Mouse (Mus musculus): Measurements from ENCODE around the gene Hsd17b1. TPM values are rescaled to one million over a fixed set of nuclear protein-coding genes. Genes with fewer than 3 reads are reported as not detected.
"Not testable (repeated sequence)": the region's sequence is repeated elsewhere in the genome, so short reads cannot be mapped to it uniquely, and the experiment has no call there.

Hsd17b1 gene
- polyA plus RNA-seq, 1 experiment from 2014 or later: 0.28 TPM

- WGBS (ENCODE audit: insufficient replicate concordance): 20% methylated on average over 19 of the region's 19 CpGs
- Histone ChIP-seq H3K9me3 (replicated peaks; ENCODE audit: control insufficient read depth, low read length) (no peaks in the 10 kb centered on the region), H3K4me3 (ENCODE audit: low read depth, low read length) (peak overlapping the region; percentile 79), H3K27me3 (ENCODE audit: control insufficient read depth, insufficient read depth, low read depth, low read length) (no peaks in the 10 kb centered on the region), H3K27ac (ENCODE audit: low read length) (peak overlapping the region; percentile 92), H3K4me2 (ENCODE audit: low read depth, low read length) (peak overlapping the region; percentile 80), H3K9ac (ENCODE audit: low read depth, low read length) (peak overlapping the region; percentile 80), H3K4me1 (ENCODE audit: control insufficient read depth, low read depth, low read length) (peaks cover 24% of the 10 kb centered on the region), H3K36me3 (ENCODE audit: control insufficient read depth, insufficient read depth) (peaks cover 6% of the 10 kb centered on the region)
- ATAC-seq (ENCODE audit: low read depth): no peak
Observed at GRCm38 (mm10) chr11:101120545-101121188, 42.5 kb downstream of the Hsd17b1 start.

DNA sequence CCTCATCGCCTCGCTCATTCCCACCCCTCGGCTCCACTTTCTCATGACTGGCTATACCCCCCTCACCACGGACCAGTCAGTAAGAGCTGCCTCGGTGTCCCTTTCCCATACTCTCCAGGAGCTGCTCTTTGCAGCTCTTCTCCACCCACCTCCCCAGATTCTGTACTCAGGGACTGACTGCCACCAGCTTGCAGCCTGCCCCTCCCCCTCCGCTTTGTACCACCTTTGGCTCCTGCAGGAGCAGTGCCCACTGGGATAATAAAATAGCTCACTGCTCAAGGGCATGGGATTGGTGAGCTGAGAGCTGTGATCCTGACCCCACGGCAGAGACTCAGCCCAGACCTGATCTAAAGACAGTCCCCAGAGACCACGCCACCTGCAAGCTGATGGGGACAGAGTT lies 46.3 kb downstream of the Hsd17b1 start:
- H3K36me3 ChIP-seq (ENCODE audit: control insufficient read depth, insufficient read depth): peaks cover 14% of the 10 kb centered on the region
- not testable (repeated sequence) for H3K4me2 ChIP-seq (ENCODE audit: low read depth, low read length); H3K9ac ChIP-seq (ENCODE audit: low read depth, low read length); H3K27me3 ChIP-seq (ENCODE audit: control insufficient read depth, insufficient read depth, low read depth, low read length); ATAC-seq (ENCODE audit: low read depth); H3K27ac ChIP-seq (ENCODE audit: low read length); H3K4me1 ChIP-seq (ENCODE audit: control insufficient read depth, low read depth, low read length); H3K4me3 ChIP-seq (ENCODE audit: low read depth, low read length); H3K9me3 ChIP-seq (replicated peaks; ENCODE audit: control insufficient read depth, low read length)
- 88% methylated on average over 8 of the region's 8 CpGs for WGBS (ENCODE audit: insufficient replicate concordance)

- H3K4me3 ChIP-seq (ENCODE audit: low read depth, low read length); H3K4me2 ChIP-seq (ENCODE audit: low read depth, low read length); H3K9me3 ChIP-seq (replicated peaks; ENCODE audit: control insufficient read depth, low read length); ATAC-seq (ENCODE audit: low read depth); H3K9ac ChIP-seq (ENCODE audit: low read depth, low read length); H3K27ac ChIP-seq (ENCODE audit: low read length); H3K27me3 ChIP-seq (ENCODE audit: control insufficient read depth, insufficient read depth, low read depth, low read length): not testable (repeated sequence)
- WGBS (ENCODE audit: insufficient replicate concordance): 82% methylated on average over 7 of the region's 9 CpGs
- H3K4me1 ChIP-seq (ENCODE audit: control insufficient read depth, low read depth, low read length): peaks cover 10% of the 10 kb centered on the region
- H3K36me3 ChIP-seq (ENCODE audit: control insufficient read depth, insufficient read depth): peaks cover 14% of the 10 kb centered on the region
Observed at GRCm38 (mm10) chr11:101125008-101125407, 46.8 kb downstream of the Hsd17b1 start.

GRCm38 (mm10) chr11:101127075-101127474 lies 48.9 kb downstream of the Hsd17b1 start:
- Histone ChIP-seq H3K36me3 (ENCODE audit: control insufficient read depth, insufficient read depth) (peaks cover 14% of the 10 kb centered on the region), H3K9ac (ENCODE audit: low read depth, low read length) (no peak overlapping the region), H3K27ac (ENCODE audit: low read length) (no peak overlapping the region), H3K4me1 (ENCODE audit: control insufficient read depth, low read depth, low read length) (peaks cover 8% of the 10 kb centered on the region), H3K4me2 (ENCODE audit: low read depth, low read length) (no peak overlapping the region), H3K27me3 (ENCODE audit: control insufficient read depth, insufficient read depth, low read depth, low read length) (no peaks in the 10 kb centered on the region), H3K4me3 (ENCODE audit: low read depth, low read length) (no peak overlapping the region), H3K9me3 (replicated peaks; ENCODE audit: control insufficient read depth, low read length) (no peaks in the 10 kb centered on the region)
- no peak for ATAC-seq (ENCODE audit: low read depth)
- 88% methylated on average over 1 of the region's 1 CpGs for WGBS (ENCODE audit: insufficient replicate concordance)

GRCm38 (mm10) chr11:101128996-101129577 lies 50.9 kb downstream of the Hsd17b1 start:
- Histone ChIP-seq H3K27me3 (ENCODE audit: control insufficient read depth, insufficient read depth, low read depth, low read length) (no peaks in the 10 kb centered on the region), H3K4me3 (ENCODE audit: low read depth, low read length) (no peak overlapping the region), H3K9ac (ENCODE audit: low read depth, low read length) (no peak overlapping the region), H3K4me1 (ENCODE audit: control insufficient read depth, low read depth, low read length) (peaks cover 8% of the 10 kb centered on the region), H3K36me3 (ENCODE audit: control insufficient read depth, insufficient read depth) (peaks cover 10% of the 10 kb centered on the region), H3K27ac (ENCODE audit: low read length) (no peak overlapping the region), H3K9me3 (replicated peaks; ENCODE audit: control insufficient read depth, low read length) (no peaks in the 10 kb centered on the region), H3K4me2 (ENCODE audit: low read depth, low read length) (no peak overlapping the region)
- no peak for ATAC-seq (ENCODE audit: low read depth)
- 73% methylated on average over 11 of the region's 11 CpGs for WGBS (ENCODE audit: insufficient replicate concordance)

Small RNA genes within 50 kb of the gene (microRNA-seq; reads per million reads assigned to microRNA genes)
- gene Mir6928: 1.7 reads per million

Other genes starting within 250 kb of the Hsd17b1 start
- 21.8 and 22.6 TPM in 2 replicates for gene Stat5b, start 227.7 kb upstream of the Hsd17b1 start, polyA plus RNA-seq (2015; fragmentation: Nextera tagmentation; extraction: Ambion mirVana)
- 8.1 and 8.3 TPM in 2 replicates for gene Stat5a, start 219.1 kb upstream of the Hsd17b1 start, polyA plus RNA-seq (2015; fragmentation: Nextera tagmentation; extraction: Ambion mirVana)
- 32.8 and 39.2 TPM in 2 replicates for gene Stat3, start 138.9 kb upstream of the Hsd17b1 start, polyA plus RNA-seq (2015; fragmentation: Nextera tagmentation; extraction: Ambion mirVana)
- gene Cavin1, start 107.5 kb upstream of the Hsd17b1 start, polyA plus RNA-seq (2015; fragmentation: Nextera tagmentation; extraction: Ambion mirVana): 26.0 and 29.7 TPM in 2 replicates
- gene Atp6v0a1, start 69.0 kb upstream of the Hsd17b1 start, polyA plus RNA-seq (2015; fragmentation: Nextera tagmentation; extraction: Ambion mirVana): 47.5 and 49.9 TPM in 2 replicates
- 7.1 and 7.2 TPM in 2 replicates for gene Naglu, start 8.4 kb upstream of the Hsd17b1 start, polyA plus RNA-seq (2015; fragmentation: Nextera tagmentation; extraction: Ambion mirVana)
- gene Coasy, start 4.2 kb downstream of the Hsd17b1 start, polyA plus RNA-seq (2015; fragmentation: Nextera tagmentation; extraction: Ambion mirVana): 20.1 and 20.5 TPM in 2 replicates
- 23.8 and 24.5 TPM in 2 replicates for gene Mlx, start 8.9 kb downstream of the Hsd17b1 start, polyA plus RNA-seq (2015; fragmentation: Nextera tagmentation; extraction: Ambion mirVana)
- 11.7 and 11.8 TPM in 2 replicates for gene Psmc3ip, start 17.0 kb downstream of the Hsd17b1 start, polyA plus RNA-seq (2015; fragmentation: Nextera tagmentation; extraction: Ambion mirVana)
- gene Retreg3, start 41.5 kb downstream of the Hsd17b1 start, polyA plus RNA-seq (2015; fragmentation: Nextera tagmentation; extraction: Ambion mirVana): 11.9 and 12.3 TPM in 2 replicates
- gene Tubg1, start 41.5 kb downstream of the Hsd17b1 start, polyA plus RNA-seq (2015; fragmentation: Nextera tagmentation; extraction: Ambion mirVana): 34.3 and 36.6 TPM in 2 replicates
- 0.05 and 0.09 TPM in 2 replicates for gene Tubg2, start 77.5 kb downstream of the Hsd17b1 start, polyA plus RNA-seq (2015; fragmentation: Nextera tagmentation; extraction: Ambion mirVana)
- gene Cntnap1, start 92.1 kb downstream of the Hsd17b1 start, polyA plus RNA-seq (2015; fragmentation: Nextera tagmentation; extraction: Ambion mirVana): 0.11 and 0.17 TPM in 2 replicates
- gene Plekhh3, start 92.9 kb downstream of the Hsd17b1 start, polyA plus RNA-seq (2015; fragmentation: Nextera tagmentation; extraction: Ambion mirVana): 1.1 and 1.7 TPM in 2 replicates
- 0.05 and 0.08 TPM in 2 replicates for gene Ccr10, start 97.0 kb downstream of the Hsd17b1 start, polyA plus RNA-seq (2015; fragmentation: Nextera tagmentation; extraction: Ambion mirVana)
- 10.8 and 12.5 TPM in 2 replicates for gene Ezh1, start 148.1 kb downstream of the Hsd17b1 start, polyA plus RNA-seq (2015; fragmentation: Nextera tagmentation; extraction: Ambion mirVana)
- 20.8 and 21.8 TPM in 2 replicates for gene Ramp2, start 167.6 kb downstream of the Hsd17b1 start, polyA plus RNA-seq (2015; fragmentation: Nextera tagmentation; extraction: Ambion mirVana)
- gene Vps25, start 175.3 kb downstream of the Hsd17b1 start, polyA plus RNA-seq (2015; fragmentation: Nextera tagmentation; extraction: Ambion mirVana): 72.2 and 75.2 TPM in 2 replicates
- gene Wnk4, start 182.2 kb downstream of the Hsd17b1 start, polyA plus RNA-seq (2015; fragmentation: Nextera tagmentation; extraction: Ambion mirVana): 4.3 and 5.4 TPM in 2 replicates
- 0.70 and 0.74 TPM in 2 replicates for gene Cntd1, start 200.6 kb downstream of the Hsd17b1 start, polyA plus RNA-seq (2015; fragmentation: Nextera tagmentation; extraction: Ambion mirVana)
- 77.7 and 79.9 TPM in 2 replicates for gene Coa3, start 200.7 kb downstream of the Hsd17b1 start, polyA plus RNA-seq (2015; fragmentation: Nextera tagmentation; extraction: Ambion mirVana)
- gene Becn1, start 223.9 kb downstream of the Hsd17b1 start, polyA plus RNA-seq (2015; fragmentation: Nextera tagmentation; extraction: Ambion mirVana): 89.6 and 93.6 TPM in 2 replicates
- 162 and 170 TPM in 2 replicates for gene Psme3, start 237.8 kb downstream of the Hsd17b1 start, polyA plus RNA-seq (2015; fragmentation: Nextera tagmentation; extraction: Ambion mirVana)
- 1.5 and 1.8 TPM in 2 replicates for gene Aoc2, start 246.7 kb downstream of the Hsd17b1 start, polyA plus RNA-seq (2015; fragmentation: Nextera tagmentation; extraction: Ambion mirVana)

Data from liver, embryonic 16.5 days (tissue).